Mouse (Mus musculus): ENCODE data around the gene Vwa1.

DNA sequence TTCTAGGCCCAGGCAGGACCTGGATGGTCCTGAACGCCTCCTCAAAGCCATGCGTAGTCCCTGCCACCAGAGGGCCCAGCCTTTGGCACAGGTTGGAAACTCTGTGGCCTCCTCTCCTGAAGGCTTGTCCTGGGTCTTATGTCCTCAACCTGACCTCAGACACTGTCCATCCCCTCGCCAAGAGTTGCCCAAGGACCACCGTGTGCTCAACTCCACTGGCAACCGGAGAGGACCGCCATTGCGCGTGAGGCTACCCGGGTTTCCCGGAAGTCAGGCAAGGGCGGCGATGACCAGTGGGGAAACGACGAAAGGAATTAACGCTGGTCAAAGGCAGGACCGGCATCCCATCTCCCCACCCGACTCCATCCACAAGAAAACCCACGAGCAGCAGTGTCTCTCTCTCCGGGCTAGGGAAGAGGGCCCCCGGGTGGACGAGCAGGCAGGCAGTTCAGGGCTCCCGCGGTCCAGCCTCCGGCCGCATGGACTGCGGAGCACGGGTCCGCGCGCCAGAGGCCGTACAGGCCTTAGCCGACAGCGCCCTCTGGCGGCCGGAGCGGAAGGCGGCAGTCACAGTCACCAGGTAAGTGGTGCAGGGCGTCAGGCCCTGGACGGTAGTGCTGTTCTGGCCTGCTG lies 4.5 kb downstream of the Vwa1 start:
- TF ChIP-seq CTCF (IDR thresholded peaks at IDR 0.05; ENCODE audit: low read depth) (peak; percentile 98), EP300 (IDR thresholded peaks at IDR 0.05; ENCODE audit: low read depth) (no peak)
